Mouse (Mus musculus) liver, embryonic 15.5 days (tissue): ENCODE results near the gene Gm572. TPM values are rescaled to one million over a fixed set of nuclear protein-coding genes. Genes with fewer than 3 reads are reported as not detected.

Experiments
- ATAC-seq: fragments of 200-750 bp; cut with Nextera tagmentation; 2 replicates; pipeline ENCODE4 v1.8.0; 2017; ENCODE audit warnings: moderate number of reproducible peaks, mild to moderate bottlenecking, moderate library complexity; ENCODE audit not compliant: insufficient read depth
- H3K27ac ChIP-seq: fragments of 300-500 bp; sonication (generic); replicated peaks from 2 replicates; pipeline ENCODE4 v1.5.1; 2015; ENCODE audit warnings: mild to moderate bottlenecking, inconsistent platforms
- H3K27me3 ChIP-seq: fragments of 300-500 bp; sonication (generic); 2 replicates; pipeline ENCODE4 v1.6.1; 2015; ENCODE audit warnings: mild to moderate bottlenecking, inconsistent platforms
- H3K36me3 ChIP-seq: fragments of 300-500 bp; sonication (generic); replicated peaks from 2 replicates; pipeline ENCODE4 v1.6.1; 2015; ENCODE audit warnings: moderate library complexity, mild to moderate bottlenecking, inconsistent platforms
- H3K4me1 ChIP-seq: fragments of 300-500 bp; sonication (generic); replicated peaks from 2 replicates; pipeline ENCODE4 v1.6.1; 2015; ENCODE audit warnings: inconsistent platforms
- H3K4me2 ChIP-seq: fragments of 300-500 bp; sonication (generic); 2 replicates; pipeline ENCODE4 v1.6.1; 2015; ENCODE audit warnings: moderate library complexity, mild to moderate bottlenecking, inconsistent platforms
- H3K4me3 ChIP-seq: fragments of 300-500 bp; sonication (generic); replicated peaks from 2 replicates; pipeline ENCODE4 v1.5.1; 2015; ENCODE audit warnings: mild to moderate bottlenecking, inconsistent platforms
- H3K9ac ChIP-seq: fragments of 300-500 bp; sonication (generic); 2 replicates; pipeline ENCODE4 v1.6.1; 2015; ENCODE audit warnings: moderate library complexity, mild to moderate bottlenecking, inconsistent platforms
- H3K9me3 ChIP-seq: fragments of 300-500 bp; sonication (generic); replicated peaks from 2 replicates; pipeline ENCODE4 v1.6.1; 2016; ENCODE audit warnings: inconsistent platforms
- WGBS: fragments of 180-500 bp; shearing (Covaris S2); methylation state at CpG from one replicate; pipeline ENCODE4 v1.1.7; 2015; ENCODE audit warnings: mixed read lengths; ENCODE audit not compliant: insufficient replicate concordance; 5-methylcytosine and 5-hydroxymethylcytosine counted together
- polyA plus RNA-seq: library from polyadenylated mRNA; unstranded; fragments of >200 nt; fragmentation: Nextera tagmentation; extraction: Ambion mirVana; gene quantifications from 2 replicates; pipeline ENCODE4 v1.2.1, GENCODE M21; 2015

Gene Gm572
- polyA plus RNA-seq, 1 experiment from 2014 or later = not detected

GRCm38 (mm10) chr4:148686491-148686941, 43.4 kb downstream of the Gm572 start:
- Histone ChIP-seq H3K9ac (no peak overlapping the region), H3K27me3 (peaks cover 34% of the 10 kb centered on the region), H3K9me3 (no peaks in the 10 kb centered on the region), H3K4me2 (no peak overlapping the region), H3K27ac (no peak overlapping the region), H3K4me3 (no peak overlapping the region), H3K36me3 (no peaks in the 10 kb centered on the region), H3K4me1 (peaks cover 18% of the 10 kb centered on the region)
- no peak for ATAC-seq
- WGBS = 48% methylated on average over 14 of the region's 14 CpGs

GRCm38 (mm10) chr4:148688091-148688490, 45.0 kb downstream of the Gm572 start:
- Histone ChIP-seq H3K27ac (no peak overlapping the region), H3K9me3 (no peaks in the 10 kb centered on the region), H3K4me2 (no peak overlapping the region), H3K27me3 (peaks cover 34% of the 10 kb centered on the region), H3K36me3 (no peaks in the 10 kb centered on the region), H3K4me3 (no peak overlapping the region), H3K9ac (no peak overlapping the region), H3K4me1 (peaks cover 14% of the 10 kb centered on the region; the same call in 1 of the 2 replicates)
- WGBS = 27% methylated on average over 2 of the region's 2 CpGs
- no peak for ATAC-seq

GRCm38 (mm10) chr4:148691185-148691584, 48.1 kb downstream of the Gm572 start:
- H3K36me3 ChIP-seq = no peaks in the 10 kb centered on the region
- H3K4me2 ChIP-seq = no peak overlapping the region
- H3K27me3 ChIP-seq = peaks cover 30% of the 10 kb centered on the region
- no peaks in the 10 kb centered on the region for H3K9me3 ChIP-seq
- 61% methylated on average over 4 of the region's 4 CpGs for WGBS
- H3K27ac ChIP-seq = no peak overlapping the region
- H3K4me3 ChIP-seq = no peak overlapping the region
- H3K9ac ChIP-seq = no peak overlapping the region
- no peak for ATAC-seq
- H3K4me1 ChIP-seq = peaks cover 12% of the 10 kb centered on the region; the same call in 1 of the 2 replicates

- Histone ChIP-seq H3K9ac (no peak overlapping the region), H3K4me3 (no peak overlapping the region), H3K9me3 (no peaks in the 10 kb centered on the region), H3K27ac (no peak overlapping the region), H3K4me2 (no peak overlapping the region), H3K36me3 (no peaks in the 10 kb centered on the region), H3K4me1 (0 out of 2 replicates have a peak, but pooled peaks cover 4% of the 10 kb centered on the region), H3K27me3 (peaks cover 11% of the 10 kb centered on the region; the same call in 1 of the 2 replicates)
- no peak for ATAC-seq
- WGBS = 34% methylated on average over 7 of the region's 7 CpGs
Observed at GRCm38 (mm10) chr4:148693417-148693959, 50.4 kb downstream of the Gm572 start.

GRCm38 (mm10) chr4:148704756-148705155, 61.6 kb downstream of the Gm572 start:
- Histone ChIP-seq H3K9me3 (no peaks in the 10 kb centered on the region), H3K27me3 (peaks cover 17% of the 10 kb centered on the region; the same call in 1 of the 2 replicates), H3K36me3 (no peaks in the 10 kb centered on the region), H3K4me1 (no peaks in the 10 kb centered on the region), H3K4me2 (no peak overlapping the region), H3K27ac (no peak overlapping the region), H3K9ac (no peak overlapping the region), H3K4me3 (no peak overlapping the region)
- ATAC-seq = no peak
- 31% methylated on average over 3 of the region's 3 CpGs for WGBS

- 64% methylated on average over 11 of the region's 11 CpGs for WGBS
- Histone ChIP-seq H3K27me3 (peaks cover 12% of the 10 kb centered on the region; the same call in 1 of the 2 replicates), H3K4me3 (no peak overlapping the region), H3K27ac (no peak overlapping the region), H3K9ac (no peak overlapping the region), H3K4me2 (no peak overlapping the region), H3K4me1 (no peaks in the 10 kb centered on the region), H3K36me3 (no peaks in the 10 kb centered on the region), H3K9me3 (no peaks in the 10 kb centered on the region)
- ATAC-seq = no peak
Observed at GRCm38 (mm10) chr4:148708836-148709235, 65.7 kb downstream of the Gm572 start.

GRCm38 (mm10) chr4:148710446-148710845, 67.3 kb downstream of the Gm572 start:
- no peak for ATAC-seq
- H3K36me3 ChIP-seq = no peaks in the 10 kb centered on the region
- H3K9ac ChIP-seq = no peak overlapping the region
- H3K27ac ChIP-seq = no peak overlapping the region
- H3K4me2 ChIP-seq = no peak overlapping the region
- no peaks in the 10 kb centered on the region for H3K4me1 ChIP-seq
- no peaks in the 10 kb centered on the region for H3K9me3 ChIP-seq
- 37% methylated on average over 2 of the region's 2 CpGs for WGBS
- H3K27me3 ChIP-seq = peaks cover 12% of the 10 kb centered on the region; the same call in 1 of the 2 replicates
- H3K4me3 ChIP-seq = no peak overlapping the region

- H3K4me1 ChIP-seq = no peaks in the 10 kb centered on the region
- no peaks in the 10 kb centered on the region for H3K36me3 ChIP-seq
- no peak overlapping the region for H3K4me3 ChIP-seq
- WGBS = 10% methylated on average over 10 of the region's 10 CpGs
- H3K9ac ChIP-seq = no peak overlapping the region
- H3K4me2 ChIP-seq = no peak overlapping the region
- no peaks in the 10 kb centered on the region for H3K9me3 ChIP-seq
- ATAC-seq = no peak
- H3K27me3 ChIP-seq = peaks cover 8% of the 10 kb centered on the region; the same call in 1 of the 2 replicates
- no peak overlapping the region for H3K27ac ChIP-seq
Observed at GRCm38 (mm10) chr4:148711323-148711722, 68.2 kb downstream of the Gm572 start.

GRCm38 (mm10) chr4:148712632-148713031, 69.5 kb downstream of the Gm572 start:
- H3K27ac ChIP-seq = no peak overlapping the region
- ATAC-seq = no peak
- no peaks in the 10 kb centered on the region for H3K9me3 ChIP-seq
- no peak overlapping the region for H3K4me2 ChIP-seq
- H3K36me3 ChIP-seq = no peaks in the 10 kb centered on the region
- H3K9ac ChIP-seq = no peak overlapping the region
- H3K27me3 ChIP-seq = no peaks in the 10 kb centered on the region; the same call in 1 of the 2 replicates
- H3K4me1 ChIP-seq = no peaks in the 10 kb centered on the region
- H3K4me3 ChIP-seq = no peak overlapping the region
- WGBS = 48% methylated on average over 10 of the region's 10 CpGs

- H3K9me3 ChIP-seq = no peaks in the 10 kb centered on the region
- no peaks in the 10 kb centered on the region for H3K36me3 ChIP-seq
- 46% methylated on average over 8 of the region's 8 CpGs for WGBS
- H3K4me3 ChIP-seq = no peak overlapping the region
- no peaks in the 10 kb centered on the region for H3K4me1 ChIP-seq
- H3K27me3 ChIP-seq = peaks cover 5% of the 10 kb centered on the region
- no peak for ATAC-seq
- no peak overlapping the region for H3K27ac ChIP-seq
- no peak overlapping the region for H3K9ac ChIP-seq
- H3K4me2 ChIP-seq = no peak overlapping the region
Observed at GRCm38 (mm10) chr4:148714064-148714463, 70.9 kb downstream of the Gm572 start.

- Histone ChIP-seq H3K4me2 (no peak overlapping the region), H3K27ac (no peak overlapping the region), H3K9me3 (no peaks in the 10 kb centered on the region), H3K4me3 (no peak overlapping the region), H3K9ac (no peak overlapping the region), H3K36me3 (no peaks in the 10 kb centered on the region), H3K4me1 (no peaks in the 10 kb centered on the region), H3K27me3 (peaks cover 12% of the 10 kb centered on the region)
- 71% methylated on average over 12 of the region's 12 CpGs for WGBS
- ATAC-seq = no peak
Observed at GRCm38 (mm10) chr4:148714739-148715138, 71.6 kb downstream of the Gm572 start.

GRCm38 (mm10) chr4:148715396-148715795, 72.3 kb downstream of the Gm572 start:
- Histone ChIP-seq H3K9me3 (no peaks in the 10 kb centered on the region), H3K4me2 (no peak overlapping the region), H3K36me3 (no peaks in the 10 kb centered on the region), H3K27me3 (peaks cover 15% of the 10 kb centered on the region), H3K27ac (no peak overlapping the region), H3K4me1 (no peaks in the 10 kb centered on the region), H3K4me3 (no peak overlapping the region), H3K9ac (no peak overlapping the region)
- ATAC-seq = no peak
- WGBS = 28% methylated on average over 3 of the region's 3 CpGs
